Mouse (Mus musculus): ENCODE measurements around the gene Utp4.

Utp4 gene

DNA sequence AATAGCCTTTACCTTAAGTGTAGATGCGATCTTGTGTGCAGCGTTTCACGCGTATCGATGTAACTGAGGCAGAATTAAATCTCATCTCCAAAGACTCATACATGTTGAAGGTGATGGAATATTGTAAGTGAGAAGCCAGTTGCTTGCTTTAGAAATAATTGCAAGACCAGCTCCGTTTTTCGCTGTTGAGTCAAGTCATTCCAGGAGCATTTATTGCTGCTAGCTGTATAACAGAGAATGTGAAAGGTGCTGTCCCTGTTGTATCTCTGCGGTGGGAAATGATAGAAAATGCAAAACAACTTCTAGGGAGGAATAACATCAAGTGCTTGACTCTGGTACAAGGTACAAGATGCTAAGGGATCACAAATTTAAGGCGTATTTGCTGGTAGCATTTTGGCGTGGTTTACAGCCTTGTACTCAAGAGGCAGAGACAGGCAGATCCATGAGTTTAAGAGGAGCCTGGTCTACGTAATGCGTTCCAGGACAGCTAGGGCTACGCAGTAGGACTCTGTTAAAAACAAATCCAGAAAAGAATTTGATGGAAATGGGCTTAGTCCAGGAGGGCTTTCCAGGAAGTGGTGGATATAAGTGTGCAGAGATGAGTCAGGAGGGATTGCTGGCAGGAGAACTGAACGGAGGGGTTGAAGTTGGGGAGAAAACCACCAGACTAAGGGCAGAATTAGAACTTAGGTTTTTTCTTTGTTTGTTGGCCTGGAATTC, 43.8 kb downstream of the Utp4 start:
- DNase-seq: no peak

DNA sequence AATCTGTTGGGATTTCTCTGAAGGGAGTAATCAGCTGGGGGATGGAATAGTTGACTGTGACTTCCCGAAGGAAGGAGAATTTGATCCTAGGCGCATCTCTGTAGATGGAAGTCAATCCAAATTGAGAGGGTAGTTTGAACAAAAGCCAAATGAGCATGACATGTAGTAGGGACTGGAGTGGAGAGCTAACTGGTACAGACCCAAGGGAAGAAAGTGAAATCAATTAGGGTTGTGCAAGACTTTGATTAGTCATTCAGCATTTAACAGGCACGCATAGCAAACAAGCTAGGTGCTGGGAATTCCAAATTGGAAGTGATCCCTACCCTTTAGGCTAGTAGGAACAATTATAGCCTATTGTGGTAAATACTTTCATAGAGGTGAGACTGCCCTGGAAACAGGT, 48.4 kb downstream of the Utp4 start:
- DNase-seq: no peak

DNA sequence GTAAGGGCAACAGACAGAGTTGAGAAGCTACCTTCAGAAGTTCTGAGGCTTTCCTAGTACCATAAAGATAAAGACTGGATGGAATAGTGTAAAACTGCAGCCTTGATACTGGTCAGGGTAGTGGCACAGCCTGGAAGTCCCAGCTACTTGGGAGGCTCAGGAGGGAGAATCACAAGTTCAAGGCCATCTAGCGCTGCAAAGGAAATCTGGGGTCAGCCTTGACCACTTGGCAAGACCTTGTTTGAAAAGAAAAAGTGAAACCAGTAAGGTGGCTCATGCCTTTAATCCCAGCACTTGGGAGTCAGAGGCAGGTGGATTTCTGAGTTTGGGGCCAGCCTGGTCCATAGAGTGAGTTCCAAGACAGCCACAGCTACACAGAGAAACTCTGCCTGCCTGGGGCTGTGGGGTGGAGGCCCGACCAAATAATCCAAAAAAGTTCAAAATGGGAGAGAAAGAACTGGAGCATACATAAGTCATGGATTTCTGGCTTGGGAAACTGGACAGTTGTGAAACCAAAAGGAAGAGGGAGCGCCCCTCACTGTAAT, 50.5 kb downstream of the Utp4 start:
- no peak for DNase-seq

DNA sequence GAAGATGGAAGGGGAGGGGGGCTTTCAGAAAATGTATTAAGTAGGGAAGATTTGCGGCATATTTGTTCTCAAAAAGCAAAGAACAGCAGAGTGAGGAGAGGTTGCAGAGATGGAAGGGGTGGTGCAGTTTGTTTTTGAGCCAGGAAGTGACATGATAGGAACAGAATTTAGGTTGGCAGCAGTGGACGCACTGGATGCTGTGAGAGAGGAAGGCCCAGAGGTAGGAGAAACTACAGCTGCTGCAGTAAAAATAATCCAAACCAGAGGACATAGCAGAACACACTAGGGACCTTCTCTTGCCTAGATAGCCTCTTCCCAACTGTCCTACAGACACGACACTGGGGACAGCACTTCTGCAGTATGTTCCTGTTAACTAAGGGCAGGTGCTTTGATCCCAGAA, 51.3 kb downstream of the Utp4 start:
- DNase-seq: no peak

DNA sequence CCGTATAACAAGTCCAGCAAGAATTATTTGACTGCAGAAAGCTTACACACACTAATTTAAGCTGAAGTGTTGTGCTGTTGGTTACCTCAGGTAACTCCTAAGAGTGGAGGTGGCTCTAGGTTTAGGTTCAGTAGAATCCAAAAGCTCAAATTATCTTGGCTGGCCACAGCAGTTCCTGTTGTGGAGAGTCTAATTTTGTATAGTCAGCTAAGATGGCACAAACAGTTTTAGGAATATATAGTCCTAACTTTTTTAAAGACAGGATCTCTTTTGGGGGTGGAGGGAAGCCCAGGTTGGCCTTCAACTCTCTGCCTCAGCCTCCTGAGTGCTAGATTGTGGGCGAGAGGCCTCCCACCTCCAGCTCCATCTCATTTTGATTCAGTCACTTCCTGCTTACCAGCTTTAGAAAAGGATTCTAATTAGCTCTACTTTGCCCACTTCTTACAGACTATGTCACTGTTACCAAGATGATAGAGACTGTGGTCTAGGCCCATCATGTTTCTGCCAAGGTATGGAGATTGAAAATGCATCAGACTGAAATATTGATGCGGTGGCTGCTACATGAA, 55.3 kb downstream of the Utp4 start:
- no peak for DNase-seq

DNA sequence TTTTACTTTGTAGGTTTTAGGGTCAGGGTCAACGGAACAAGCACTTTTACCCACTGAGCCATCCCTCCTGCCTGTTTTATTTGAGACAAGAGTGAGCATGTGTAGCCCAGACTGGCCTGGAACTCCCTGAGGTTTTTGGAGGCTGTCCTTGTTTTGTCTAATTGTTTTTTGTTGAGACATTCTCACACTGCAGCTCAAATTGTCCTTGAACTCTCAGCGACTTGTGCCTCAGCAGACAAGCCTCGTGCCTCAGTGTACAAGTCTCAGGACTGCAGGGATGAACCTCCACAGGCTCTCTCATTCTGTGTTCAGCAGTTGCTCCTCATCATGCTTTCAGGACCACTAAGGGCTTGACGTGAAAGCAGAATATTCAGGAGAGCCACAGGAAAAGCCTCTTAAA, 58.3 kb downstream of the Utp4 start:
- no peak for DNase-seq

DNA sequence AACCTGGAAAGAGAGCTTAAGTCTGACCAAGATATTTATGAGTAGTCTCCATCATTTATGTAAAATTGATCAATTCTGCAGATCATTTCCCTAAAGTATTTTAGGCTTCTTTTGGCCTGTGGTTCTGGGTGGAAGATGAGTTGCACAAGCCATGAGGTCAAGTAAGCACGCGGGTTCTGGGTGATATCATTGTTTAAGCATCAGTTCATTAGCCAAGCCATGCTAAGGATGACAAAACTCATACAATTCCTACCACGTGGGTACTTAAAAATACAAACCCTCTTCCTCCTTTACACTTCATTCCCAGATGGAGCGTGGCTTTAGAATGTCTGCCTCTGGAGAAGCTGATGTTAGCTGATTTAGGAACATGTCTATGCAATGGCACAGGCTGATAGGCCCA, 60.1 kb downstream of the Utp4 start:
- DNase-seq: no peak

DNA sequence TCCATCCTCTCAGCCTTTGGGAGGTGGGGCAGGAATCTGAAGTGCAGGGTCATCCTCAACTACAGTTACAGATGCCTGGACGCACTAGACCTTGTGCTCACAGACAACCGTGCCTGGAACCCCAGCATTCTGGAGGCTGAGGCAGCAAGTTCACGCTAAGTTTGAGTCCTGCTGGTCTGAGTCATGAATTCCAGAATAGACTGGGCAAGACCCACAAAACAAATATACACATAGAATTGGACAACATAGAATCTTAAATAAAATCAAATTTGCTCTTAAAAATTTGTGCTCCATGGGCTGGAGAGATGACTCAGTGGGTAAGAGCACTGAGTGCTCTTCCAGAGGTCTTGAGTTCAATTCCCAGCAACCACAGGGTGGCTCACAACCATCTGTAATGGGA, 63.6 kb downstream of the Utp4 start:
- no peak for DNase-seq

DNA sequence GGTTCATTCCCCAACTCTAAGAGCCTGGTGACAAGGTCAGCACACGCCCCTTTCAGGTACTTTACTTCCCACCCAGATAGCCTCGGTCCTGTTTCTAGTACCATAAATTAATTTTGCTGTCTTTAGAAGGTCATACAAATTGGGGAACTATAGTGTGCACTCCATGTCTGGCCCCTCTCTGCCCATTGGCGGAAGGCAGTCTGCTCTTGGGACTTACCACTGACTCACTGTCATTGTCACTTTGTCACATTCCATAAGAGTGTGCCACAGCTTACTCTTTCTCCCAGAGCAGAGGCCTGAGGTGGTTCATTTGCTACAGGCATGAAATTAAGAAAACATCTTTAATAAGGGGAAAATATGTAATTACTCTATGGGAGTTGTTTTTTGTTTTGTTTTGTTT, 64.8 kb downstream of the Utp4 start:
- DNase-seq: no peak

DNA sequence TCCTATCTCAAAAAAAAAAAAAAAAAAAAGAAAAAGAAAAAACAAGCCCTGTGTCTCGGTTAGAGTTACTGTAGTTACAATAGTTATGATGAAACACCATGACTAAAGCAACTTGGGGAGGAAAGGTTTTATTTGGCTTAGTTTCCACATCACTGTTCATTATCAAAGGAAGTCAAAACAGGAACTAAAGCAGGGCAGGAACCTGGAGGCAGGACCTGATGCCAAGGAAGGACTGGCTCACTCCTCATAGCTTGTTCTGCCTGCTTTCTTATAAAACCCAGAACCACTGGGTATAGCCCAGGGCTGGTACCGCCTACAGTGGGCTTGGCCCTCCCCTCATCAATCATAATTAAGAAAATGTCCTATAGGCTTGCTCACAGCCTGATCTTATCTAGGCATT, 66.2 kb downstream of the Utp4 start:
- DNase-seq: no peak

DNA sequence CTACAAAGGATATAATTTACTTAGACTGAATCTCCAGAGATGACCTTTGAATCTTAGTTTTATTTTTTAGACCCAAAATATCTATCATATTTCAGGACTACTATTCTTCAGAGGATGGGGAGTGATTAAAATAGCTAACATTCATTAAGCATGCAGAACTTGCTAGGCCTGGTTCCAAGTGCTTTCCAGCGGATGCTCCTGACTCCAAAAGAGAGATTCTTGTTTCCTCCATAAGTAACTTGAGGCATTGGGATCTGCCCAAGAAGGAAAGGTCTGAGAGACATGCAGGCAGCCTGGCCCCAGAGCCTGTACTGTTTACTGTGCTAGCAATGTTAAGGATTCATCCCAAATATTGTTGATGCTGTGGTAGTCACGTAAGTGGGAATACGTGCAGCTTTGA, 68.9 kb downstream of the Utp4 start:
- no peak for DNase-seq

DNA sequence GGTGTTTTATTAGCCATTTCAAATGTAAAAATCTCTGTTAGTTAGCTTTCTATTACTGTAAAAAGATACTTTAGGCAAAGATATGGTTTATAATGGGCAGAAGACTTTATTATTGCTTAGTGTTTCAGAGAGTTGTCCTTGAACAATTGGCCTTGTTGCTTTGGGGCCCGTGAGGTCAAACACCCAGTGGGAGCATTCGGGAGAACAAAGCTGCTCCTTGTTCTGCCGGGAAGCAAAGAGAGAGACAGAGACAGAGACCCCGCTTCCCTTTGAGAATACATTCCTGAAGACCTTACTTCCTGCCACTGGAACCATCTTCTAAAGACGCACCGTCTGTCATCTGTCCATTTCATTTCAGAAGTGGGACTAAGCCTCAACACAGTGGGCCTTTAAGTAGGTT, 69.9 kb downstream of the Utp4 start:
- DNase-seq: no peak

DNA sequence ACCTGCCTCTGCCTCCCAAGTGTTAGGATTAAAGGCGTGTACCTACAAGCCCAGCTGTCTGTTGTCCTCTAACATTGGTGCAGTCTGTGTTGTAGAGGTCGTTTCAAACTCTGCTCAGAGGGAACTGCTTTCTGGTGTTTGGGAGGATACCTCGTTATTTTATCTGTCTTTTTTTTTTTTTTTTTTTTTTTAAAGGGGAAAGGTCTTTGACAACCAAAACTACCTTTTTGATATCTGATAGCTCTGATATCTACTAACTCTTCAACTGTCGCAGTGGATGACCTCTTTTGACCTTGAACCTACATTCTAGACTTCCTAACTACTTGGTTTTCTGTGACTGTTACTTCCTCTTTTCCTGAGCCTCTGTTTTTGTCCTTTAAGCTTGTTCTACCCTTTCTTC, 71.1 kb downstream of the Utp4 start:
- no peak for DNase-seq

DNA sequence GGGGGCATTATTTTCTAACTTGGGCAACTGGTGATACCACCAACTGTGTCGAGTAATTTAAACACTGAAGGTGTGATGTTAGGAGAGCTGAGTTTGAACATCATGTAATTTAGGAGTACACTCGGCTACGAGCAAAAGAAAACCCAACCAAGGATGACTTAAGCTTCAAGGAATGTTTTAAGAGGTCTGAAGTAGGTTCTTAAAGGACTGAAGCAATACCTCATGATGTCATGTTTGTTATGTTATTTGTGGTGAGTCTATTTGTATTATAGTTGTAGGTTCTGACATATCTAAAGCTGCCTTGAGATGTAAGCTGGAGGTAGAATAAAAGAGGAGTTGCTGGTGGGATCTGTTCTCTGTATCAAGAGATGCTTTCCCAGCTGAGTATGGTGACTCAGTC, 76.5 kb downstream of the Utp4 start:
- no peak for DNase-seq

DNA sequence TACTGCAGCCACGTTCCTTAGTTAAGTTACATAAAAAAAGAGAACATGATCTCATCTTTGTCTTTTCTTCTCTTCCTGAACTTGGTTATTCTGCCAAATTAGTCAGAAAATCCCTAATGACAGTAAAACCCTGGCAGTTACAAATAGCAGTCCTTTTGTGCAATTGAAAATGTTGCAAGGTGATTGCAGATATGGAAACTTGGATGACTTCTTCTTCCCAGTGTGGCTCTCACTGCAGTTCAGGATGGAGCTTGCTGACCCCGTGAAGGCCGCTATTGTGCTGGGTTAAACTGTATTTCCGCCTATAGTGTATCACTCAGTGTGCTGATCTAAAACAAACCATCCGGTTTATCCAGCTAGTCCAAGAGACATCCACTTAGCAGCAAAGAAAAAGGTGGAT, 78.5 kb downstream of the Utp4 start:
- no peak for DNase-seq

Data from thymus, postnatal 25 days (tissue).